Mouse (Mus musculus): ENCODE results near the gene Gm10184. TPM values are rescaled to one million over a fixed set of nuclear protein-coding genes. Genes with fewer than 3 reads are reported as not detected.
"Not testable (repeated sequence)": the region's sequence is repeated elsewhere in the genome, so short reads cannot be mapped to it uniquely, and the experiment has no call there.

The Gm10184 gene
- polyA plus RNA-seq (2012; rRNA removed), result 11.0 and 12.0 TPM in 2 replicates

DNA sequence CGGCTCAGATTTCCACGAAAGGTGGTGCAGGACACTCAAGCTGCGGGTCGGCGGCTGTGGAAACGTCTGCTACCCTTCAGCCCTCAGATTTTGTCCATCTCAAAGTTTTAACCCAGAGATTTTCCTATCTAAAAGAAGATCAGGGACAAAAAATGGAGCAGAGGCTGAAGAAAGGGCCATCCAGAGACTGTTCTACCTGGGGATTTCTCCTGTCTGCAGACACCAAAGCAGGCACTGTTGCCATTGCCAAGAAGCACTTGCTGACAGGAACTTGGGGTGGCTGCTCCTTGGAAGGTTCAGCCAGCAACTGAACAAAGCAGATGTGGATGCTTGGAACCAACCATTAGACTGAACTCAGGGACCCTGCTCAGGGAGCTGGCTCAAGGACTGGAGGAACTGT, at the start of gene Gm10184:
Gene Gm10184 (minus strand): TSS at position 101 of the 400 bp plus-strand sequence.
- H3K4me3 ChIP-seq (ENCODE audit: insufficient read depth, low read depth, low read length), result no peak within 1 kb of the TSS
- WGBS, result 87% methylated on average over 6 of the region's 6 CpGs
- no peak within 1 kb of the TSS for H3K27ac ChIP-seq (ENCODE audit: insufficient read depth, low read depth, low read length)
- H3K36me3 ChIP-seq (ENCODE audit: control insufficient read depth, insufficient read depth, low read length), result no peaks in the 10 kb centered on the region
- TF ChIP-seq POLR2A (IDR thresholded peaks at IDR 0.05; ENCODE audit: low read depth, low read length) (no peak), CTCF (conservative IDR thresholded peaks at IDR 0.05; ENCODE audit: insufficient read depth, insufficient read length, low read depth, low read length) (no peak)
- H3K27me3 ChIP-seq (replicated peaks; ENCODE audit: control insufficient read depth, insufficient read depth, low read length), result no peaks in the 10 kb centered on the region
- no peaks in the 10 kb centered on the region for H3K4me1 ChIP-seq (ENCODE audit: control insufficient read depth, insufficient read depth, low read length)
- DNase-seq, result no peak

DNA sequence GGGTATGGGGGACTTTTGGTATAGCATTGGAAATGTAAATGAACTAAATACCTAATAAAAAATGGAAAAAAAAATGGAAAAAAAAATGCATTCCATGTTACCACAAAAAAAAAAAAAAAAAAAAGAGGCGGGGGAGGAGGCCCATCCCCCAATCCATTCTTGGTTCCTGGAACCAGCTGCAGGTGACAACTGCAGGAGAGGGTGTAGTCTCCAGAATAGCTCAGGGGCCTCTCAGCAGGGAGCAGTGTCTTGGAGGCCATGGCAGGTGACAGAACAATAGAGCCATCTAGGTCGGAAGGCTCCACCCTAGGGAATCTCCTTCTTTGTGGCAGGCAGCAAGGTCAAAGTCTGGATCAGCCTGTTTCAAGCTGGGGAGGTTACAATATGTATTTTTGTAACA, 23.7 kb upstream of the Gm10184 start:
- no peak overlapping the region for H3K27ac ChIP-seq (ENCODE audit: insufficient read depth, low read depth, low read length)
- no peak overlapping the region for H3K4me3 ChIP-seq (ENCODE audit: insufficient read depth, low read depth, low read length)
- no peaks in the 10 kb centered on the region for H3K36me3 ChIP-seq (ENCODE audit: control insufficient read depth, insufficient read depth, low read length)
- H3K27me3 ChIP-seq (replicated peaks; ENCODE audit: control insufficient read depth, insufficient read depth, low read length), result no peaks in the 10 kb centered on the region
- TF ChIP-seq CTCF (conservative IDR thresholded peaks at IDR 0.05; ENCODE audit: insufficient read depth, insufficient read length, low read depth, low read length) (no peak), POLR2A (IDR thresholded peaks at IDR 0.05; ENCODE audit: low read depth, low read length) (no peak)
- H3K4me1 ChIP-seq (ENCODE audit: control insufficient read depth, insufficient read depth, low read length), result no peaks in the 10 kb centered on the region
- WGBS, result 72% methylated on average over 2 of the region's 2 CpGs
- DNase-seq, result no peak

DNA sequence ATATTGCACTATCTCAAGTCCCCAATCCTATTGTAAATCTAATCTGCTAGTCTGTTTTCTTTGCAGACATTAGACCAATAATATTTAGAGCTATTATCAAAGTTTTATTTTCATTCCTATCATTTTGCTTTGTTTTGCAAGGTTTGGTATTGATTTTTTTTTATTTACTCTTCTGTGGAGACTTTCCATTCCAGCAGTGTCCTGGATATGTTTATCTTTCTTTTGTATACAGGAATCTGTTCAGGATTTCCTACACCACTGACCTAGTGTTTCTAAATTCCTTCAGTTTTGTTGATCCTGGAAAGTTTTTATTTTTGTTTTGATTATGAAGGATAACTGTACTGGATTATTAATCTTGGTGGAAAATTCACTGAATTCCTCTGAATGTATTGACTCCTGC, 2.6 kb downstream of the Gm10184 start:
- Histone ChIP-seq H3K36me3 (ENCODE audit: control insufficient read depth, insufficient read depth, low read length) (no peaks in the 10 kb centered on the region), H3K4me1 (ENCODE audit: control insufficient read depth, insufficient read depth, low read length) (no peaks in the 10 kb centered on the region), H3K27ac (ENCODE audit: insufficient read depth, low read depth, low read length) (no peak overlapping the region), H3K27me3 (replicated peaks; ENCODE audit: control insufficient read depth, insufficient read depth, low read length) (no peaks in the 10 kb centered on the region), H3K4me3 (ENCODE audit: insufficient read depth, low read depth, low read length) (no peak overlapping the region)
- DNase-seq, result no peak
- TF ChIP-seq CTCF (conservative IDR thresholded peaks at IDR 0.05; ENCODE audit: insufficient read depth, insufficient read length, low read depth, low read length), result no peak
- TF ChIP-seq POLR2A (IDR thresholded peaks at IDR 0.05; ENCODE audit: low read depth, low read length), result no peak

DNA sequence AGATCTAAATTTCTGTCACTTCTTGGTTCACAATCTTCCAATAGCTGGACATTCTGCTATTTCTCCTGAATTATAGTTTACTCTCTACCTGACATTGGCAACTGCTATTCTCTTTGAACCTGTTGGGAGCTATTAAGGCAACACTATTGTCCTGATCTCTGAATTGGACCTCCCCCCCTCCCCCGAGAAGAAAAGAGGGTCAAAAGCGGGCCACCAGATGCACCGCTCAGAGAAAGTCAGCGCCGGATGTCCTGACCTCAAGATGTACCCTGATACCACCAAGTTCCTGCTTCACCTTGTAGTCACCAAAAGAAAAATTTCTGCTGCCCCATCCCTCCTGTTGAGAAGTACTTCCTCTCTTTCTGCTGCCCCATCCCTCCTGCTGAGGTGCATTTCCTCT, 5.5 kb downstream of the Gm10184 start:
- H3K36me3 ChIP-seq (ENCODE audit: control insufficient read depth, insufficient read depth, low read length); H3K4me3 ChIP-seq (ENCODE audit: insufficient read depth, low read depth, low read length); DNase-seq; H3K4me1 ChIP-seq (ENCODE audit: control insufficient read depth, insufficient read depth, low read length); H3K27me3 ChIP-seq (replicated peaks; ENCODE audit: control insufficient read depth, insufficient read depth, low read length); H3K27ac ChIP-seq (ENCODE audit: insufficient read depth, low read depth, low read length): not testable (repeated sequence)
- WGBS, result 88% methylated on average over 5 of the region's 5 CpGs

DNA sequence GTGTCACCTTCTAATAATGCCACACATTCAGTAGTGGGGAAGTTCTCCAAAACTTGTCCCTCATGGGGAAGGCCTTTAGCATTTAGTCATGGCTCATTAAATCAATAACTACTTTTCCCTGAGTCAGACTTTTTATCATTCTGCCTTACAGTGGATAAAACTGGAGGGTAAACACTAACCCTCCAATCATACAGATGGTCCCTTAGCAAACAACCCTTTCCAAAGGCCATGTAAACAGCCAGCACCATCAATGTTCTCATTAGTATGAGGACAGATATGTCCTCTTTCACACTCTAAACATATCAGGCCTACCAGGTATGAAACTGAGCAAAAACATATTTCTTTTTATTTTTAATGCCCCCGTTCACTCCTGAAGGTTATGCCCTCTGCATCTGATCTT, 7.5 kb downstream of the Gm10184 start:
- Histone ChIP-seq H3K4me1 (ENCODE audit: control insufficient read depth, insufficient read depth, low read length) (no peaks in the 10 kb centered on the region), H3K27ac (ENCODE audit: insufficient read depth, low read depth, low read length) (no peak overlapping the region), H3K4me3 (ENCODE audit: insufficient read depth, low read depth, low read length) (no peak overlapping the region), H3K27me3 (replicated peaks; ENCODE audit: control insufficient read depth, insufficient read depth, low read length) (no peaks in the 10 kb centered on the region), H3K36me3 (ENCODE audit: control insufficient read depth, insufficient read depth, low read length) (no peaks in the 10 kb centered on the region)
- DNase-seq, result no peak
- TF ChIP-seq POLR2A (IDR thresholded peaks at IDR 0.05; ENCODE audit: low read depth, low read length) (no peak), CTCF (conservative IDR thresholded peaks at IDR 0.05; ENCODE audit: insufficient read depth, insufficient read length, low read depth, low read length) (no peak)
- WGBS, result 96% methylated on average over 1 of the region's 1 CpGs

DNA sequence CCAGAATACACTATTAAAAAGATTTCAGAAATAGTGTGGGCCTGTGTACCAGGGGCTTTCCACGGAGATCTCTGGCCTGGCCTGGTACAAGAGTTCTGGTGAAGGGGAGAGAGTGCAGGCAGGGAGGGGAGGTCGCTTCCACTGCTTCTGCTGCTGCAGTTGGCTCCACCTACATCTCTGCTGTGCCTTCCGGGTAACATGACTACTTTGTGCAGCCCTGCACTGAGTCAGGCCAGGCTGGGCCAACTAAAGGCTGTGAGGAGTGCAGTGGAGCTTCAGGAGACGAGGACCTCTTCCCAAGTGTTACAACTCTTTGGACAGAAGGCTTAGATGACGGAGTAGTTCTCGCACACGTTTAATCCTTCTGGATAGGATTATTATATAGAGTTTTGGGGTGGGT, 9.6 kb downstream of the Gm10184 start:
- 55% methylated on average over 7 of the region's 7 CpGs for WGBS
- no peak overlapping the region for H3K27ac ChIP-seq (ENCODE audit: insufficient read depth, low read depth, low read length)
- DNase-seq, result no peak
- TF ChIP-seq POLR2A (IDR thresholded peaks at IDR 0.05; ENCODE audit: low read depth, low read length), result no peak
- no peak for TF ChIP-seq CTCF (conservative IDR thresholded peaks at IDR 0.05; ENCODE audit: insufficient read depth, insufficient read length, low read depth, low read length)
- no peaks in the 10 kb centered on the region for H3K27me3 ChIP-seq (replicated peaks; ENCODE audit: control insufficient read depth, insufficient read depth, low read length)
- no peaks in the 10 kb centered on the region for H3K36me3 ChIP-seq (ENCODE audit: control insufficient read depth, insufficient read depth, low read length)
- H3K4me3 ChIP-seq (ENCODE audit: insufficient read depth, low read depth, low read length), result no peak overlapping the region
- H3K4me1 ChIP-seq (ENCODE audit: control insufficient read depth, insufficient read depth, low read length), result no peaks in the 10 kb centered on the region

DNA sequence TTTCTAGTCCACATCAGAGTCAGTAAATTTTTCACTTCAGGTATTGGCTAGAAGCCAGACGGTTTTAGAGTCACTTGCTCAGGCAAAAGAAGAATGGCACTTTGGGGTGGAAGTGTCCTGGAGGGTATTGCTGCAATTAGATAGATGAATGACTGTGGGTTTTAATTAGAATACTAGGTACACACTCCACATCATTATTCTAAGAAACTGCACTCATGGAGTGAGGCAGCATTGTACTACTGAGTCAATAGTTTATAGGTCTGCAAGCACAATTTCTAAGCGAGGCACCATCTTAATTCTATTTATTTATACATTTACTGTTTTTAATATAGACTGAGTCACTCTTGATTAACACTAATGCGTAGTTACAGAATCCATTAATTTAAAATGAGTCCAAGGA, 10.4 kb downstream of the Gm10184 start:
- WGBS, result 61% methylated on average over 3 of the region's 3 CpGs
- no peaks in the 10 kb centered on the region for H3K27me3 ChIP-seq (replicated peaks; ENCODE audit: control insufficient read depth, insufficient read depth, low read length)
- TF ChIP-seq CTCF (conservative IDR thresholded peaks at IDR 0.05; ENCODE audit: insufficient read depth, insufficient read length, low read depth, low read length), result no peak
- TF ChIP-seq POLR2A (IDR thresholded peaks at IDR 0.05; ENCODE audit: low read depth, low read length), result no peak

DNA sequence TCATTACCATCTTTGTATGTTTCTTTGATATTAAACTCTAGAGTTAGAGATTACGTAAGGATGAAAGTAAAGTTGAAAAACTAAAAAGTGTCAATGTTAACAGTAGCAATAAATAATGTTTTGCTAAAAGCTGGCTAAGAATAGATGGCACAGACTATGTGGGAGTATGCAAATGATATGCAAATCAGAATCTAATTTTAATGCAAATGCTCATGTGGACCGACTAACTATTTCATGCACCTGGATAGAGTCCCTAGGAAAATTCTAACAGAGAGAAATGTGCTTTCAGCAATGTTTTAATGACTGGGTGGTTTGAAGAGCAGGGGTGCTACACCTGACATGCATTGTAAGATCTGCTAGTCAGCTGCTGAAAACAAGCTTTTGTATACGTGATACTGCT, 45.3 kb downstream of the Gm10184 start:
- no peaks in the 10 kb centered on the region for H3K27me3 ChIP-seq (replicated peaks; ENCODE audit: control insufficient read depth, insufficient read depth, low read length)
- H3K4me1 ChIP-seq (ENCODE audit: control insufficient read depth, insufficient read depth, low read length), result no peaks in the 10 kb centered on the region
- no peak overlapping the region for H3K27ac ChIP-seq (ENCODE audit: insufficient read depth, low read depth, low read length)
- WGBS, result 68% methylated on average over 3 of the region's 3 CpGs
- no peak overlapping the region for H3K4me3 ChIP-seq (ENCODE audit: insufficient read depth, low read depth, low read length)
- no peak for TF ChIP-seq POLR2A (IDR thresholded peaks at IDR 0.05; ENCODE audit: low read depth, low read length)
- H3K36me3 ChIP-seq (ENCODE audit: control insufficient read depth, insufficient read depth, low read length), result no peaks in the 10 kb centered on the region
- no peak for DNase-seq

More for the DNA sequence above, 10.4 kb downstream of the Gm10184 start:
- Histone ChIP-seq H3K4me1 (ENCODE audit: control insufficient read depth, insufficient read depth, low read length) (no peaks in the 10 kb centered on the region), H3K36me3 (ENCODE audit: control insufficient read depth, insufficient read depth, low read length) (no peaks in the 10 kb centered on the region), H3K4me3 (ENCODE audit: insufficient read depth, low read depth, low read length) (no peak overlapping the region), H3K27ac (ENCODE audit: insufficient read depth, low read depth, low read length) (no peak overlapping the region)
- DNase-seq, result no peak
